Mouse (Mus musculus) erythroblast, embryonic 14.5 days (primary cell): ENCODE measurements around the gene Gm20521. TPM values are rescaled to one million over a fixed set of nuclear protein-coding genes. Genes with fewer than 3 reads are reported as not detected.
"Not testable (repeated sequence)": the region's sequence is repeated elsewhere in the genome, so short reads cannot be mapped to it uniquely, and the experiment has no call there.

Experiments used
- H3K27me3 ChIP-seq: 2 replicates; pipeline ENCODE4 v1.6.1; 2012; ENCODE audit warnings: inconsistent platforms; ENCODE audit not compliant: control insufficient read depth
- H3K36me3 ChIP-seq: 2 replicates; pipeline ENCODE4 v1.6.1; 2012; ENCODE audit warnings: mild to moderate bottlenecking, inconsistent platforms; ENCODE audit not compliant: control insufficient read depth
- H3K4me1 ChIP-seq: 2 replicates; pipeline ENCODE4 v1.6.1; 2012; ENCODE audit warnings: inconsistent platforms; ENCODE audit not compliant: control insufficient read depth
- H3K4me3 ChIP-seq: replicated peaks from 2 replicates; pipeline ENCODE3; 2012; ENCODE audit warnings: moderate library complexity, mild to moderate bottlenecking, inconsistent platforms
- H3K9me3 ChIP-seq: 2 replicates; pipeline ENCODE4 v1.6.1; 2012; ENCODE audit warnings: low read length, inconsistent platforms, mixed read lengths; ENCODE audit not compliant: control insufficient read depth
- GATA1 ChIP-seq: IDR thresholded peaks from 2 replicates; pipeline ENCODE4 v1.6.1; 2012; ENCODE audit warnings: low read length, inconsistent platforms, mixed read lengths
- TAL1 ChIP-seq: IDR thresholded peaks from 3 replicates; pipeline ENCODE4 v1.6.1; 2012; ENCODE audit warnings: low read length, inconsistent platforms, mixed read lengths
- polyA plus RNA-seq: library from polyadenylated mRNA; stranded (reverse); fragments of >175 nt; gene quantifications from 2 replicates; pipeline ENCODE4 v1.2.3, GENCODE M21; 2012

Gm20521 gene
- polyA plus RNA-seq, 1 experiment, result 0.14 TPM

DNA sequence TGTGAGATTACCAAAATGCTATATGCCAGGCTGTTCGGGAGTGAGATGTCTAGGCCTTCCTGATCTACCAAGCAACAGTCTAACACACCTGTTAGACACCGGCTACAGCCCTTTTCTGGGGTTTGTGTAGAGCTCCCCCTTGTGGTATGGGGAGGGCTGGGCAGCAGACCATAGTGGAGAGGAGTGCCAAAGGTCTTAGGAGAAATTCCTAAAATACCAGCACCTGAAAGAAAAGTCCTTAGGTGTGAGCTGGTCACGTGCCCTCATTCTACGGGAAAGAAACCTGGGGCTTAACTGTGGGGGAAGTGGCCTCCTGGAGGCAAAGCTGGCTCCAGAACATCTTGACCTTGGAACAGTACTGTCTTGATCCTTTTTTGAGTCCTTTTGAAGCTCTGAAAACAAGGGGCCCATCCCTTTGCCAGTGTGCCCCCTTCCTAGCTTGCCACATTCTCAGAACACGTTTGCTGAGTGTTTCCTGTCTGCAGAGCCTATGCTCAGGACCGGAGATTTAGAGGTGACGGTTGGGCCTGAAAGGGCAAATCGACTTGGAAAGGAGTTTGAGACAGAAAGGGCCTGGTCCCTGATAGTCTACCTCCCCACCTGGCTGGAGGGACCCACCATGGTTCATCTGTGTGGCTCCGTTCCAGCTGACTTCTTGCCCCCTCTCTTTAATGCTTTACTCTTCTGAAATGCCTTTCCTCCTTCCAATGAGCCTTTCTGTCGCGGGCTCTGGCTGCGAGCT, 56.4 kb downstream of the Gm20521 start:
- Histone ChIP-seq H3K9me3 (no peaks in the 10 kb centered on the region), H3K4me1 (no peaks in the 10 kb centered on the region), H3K4me3 (no peak overlapping the region), H3K27me3 (peaks cover 7% of the 10 kb centered on the region), H3K36me3 (no peaks in the 10 kb centered on the region)
- TF ChIP-seq GATA1, result no peak
- TF ChIP-seq TAL1, result no peak

- Histone ChIP-seq H3K27me3 (peaks cover 7% of the 10 kb centered on the region), H3K9me3 (no peaks in the 10 kb centered on the region), H3K36me3 (no peaks in the 10 kb centered on the region), H3K4me3 (no peak overlapping the region), H3K4me1 (no peaks in the 10 kb centered on the region)
- TF ChIP-seq TAL1 (no peak), GATA1 (no peak)
Measured at GRCm38 (mm10) chr14:54940176-54940530, 56.9 kb downstream of the Gm20521 start.

DNA sequence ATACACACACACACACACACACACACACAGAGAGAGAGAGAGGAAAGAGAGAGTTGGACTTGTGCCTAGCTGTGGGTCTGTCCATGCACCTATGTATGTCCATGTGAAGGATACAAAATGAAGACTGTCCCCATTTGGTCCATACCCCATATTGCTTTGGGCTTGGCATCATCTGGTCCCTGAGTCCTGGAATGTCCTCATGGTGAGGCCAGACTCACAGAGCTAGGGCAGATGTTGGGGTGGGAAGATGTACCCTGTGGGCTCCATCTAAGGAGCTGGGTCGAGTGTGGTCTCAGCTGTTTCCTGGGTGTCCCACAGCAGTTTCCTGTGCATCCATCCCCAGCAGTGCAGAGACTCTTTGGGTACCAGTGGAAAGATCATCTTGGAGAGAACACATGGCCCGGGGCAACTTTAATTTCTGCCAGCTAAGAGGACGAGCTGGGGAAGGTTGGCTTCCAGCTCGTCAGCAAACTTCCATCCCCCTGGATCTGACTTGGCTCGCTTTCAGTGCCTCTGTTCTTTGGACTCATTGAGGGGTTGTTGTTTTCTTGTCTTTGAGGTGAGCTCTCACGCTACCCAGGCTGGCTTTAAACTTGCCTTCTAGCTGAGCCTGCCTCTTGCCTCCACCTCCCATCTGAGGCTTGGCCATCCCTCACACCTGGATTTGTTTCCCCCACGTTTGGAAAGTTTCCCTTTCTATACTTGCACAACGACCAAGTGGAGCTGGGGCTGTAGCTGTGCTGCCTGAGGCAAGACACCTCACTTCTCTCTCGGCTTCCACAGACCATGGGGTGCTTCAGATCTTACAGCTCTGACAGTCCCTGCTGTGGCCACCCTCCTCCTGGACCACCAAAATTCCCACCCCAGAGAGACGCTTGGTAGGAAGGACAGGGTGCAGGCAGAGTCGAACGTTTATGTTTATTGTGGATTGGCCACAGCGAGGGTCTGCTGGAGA, 58.1 kb downstream of the Gm20521 start:
- TF ChIP-seq GATA1 (no peak), TAL1 (no peak)
- Histone ChIP-seq H3K4me1 (no peaks in the 10 kb centered on the region), H3K4me3 (no peak overlapping the region), H3K9me3 (no peaks in the 10 kb centered on the region), H3K27me3 (peaks cover 4% of the 10 kb centered on the region), H3K36me3 (no peaks in the 10 kb centered on the region)

GRCm38 (mm10) chr14:54942479-54942878, 59.2 kb downstream of the Gm20521 start:
- no peaks in the 10 kb centered on the region for H3K36me3 ChIP-seq
- H3K9me3 ChIP-seq, result no peaks in the 10 kb centered on the region
- no peaks in the 10 kb centered on the region for H3K27me3 ChIP-seq
- H3K4me1 ChIP-seq, result no peaks in the 10 kb centered on the region
- no peak overlapping the region for H3K4me3 ChIP-seq
- TF ChIP-seq TAL1, result no peak
- TF ChIP-seq GATA1, result no peak

GRCm38 (mm10) chr14:54943971-54944370, 60.7 kb downstream of the Gm20521 start:
- no peaks in the 10 kb centered on the region for H3K36me3 ChIP-seq
- no peaks in the 10 kb centered on the region for H3K9me3 ChIP-seq
- no peaks in the 10 kb centered on the region for H3K4me1 ChIP-seq
- TF ChIP-seq GATA1 (no peak), TAL1 (no peak)
- no peak overlapping the region for H3K4me3 ChIP-seq
- H3K27me3 ChIP-seq, result no peaks in the 10 kb centered on the region

GRCm38 (mm10) chr14:54944939-54945338, 61.7 kb downstream of the Gm20521 start:
- TF ChIP-seq TAL1, result no peak
- TF ChIP-seq GATA1, result no peak
- Histone ChIP-seq H3K27me3 (no peaks in the 10 kb centered on the region), H3K4me1 (no peaks in the 10 kb centered on the region), H3K9me3 (no peaks in the 10 kb centered on the region), H3K36me3 (no peaks in the 10 kb centered on the region), H3K4me3 (no peak overlapping the region)

DNA sequence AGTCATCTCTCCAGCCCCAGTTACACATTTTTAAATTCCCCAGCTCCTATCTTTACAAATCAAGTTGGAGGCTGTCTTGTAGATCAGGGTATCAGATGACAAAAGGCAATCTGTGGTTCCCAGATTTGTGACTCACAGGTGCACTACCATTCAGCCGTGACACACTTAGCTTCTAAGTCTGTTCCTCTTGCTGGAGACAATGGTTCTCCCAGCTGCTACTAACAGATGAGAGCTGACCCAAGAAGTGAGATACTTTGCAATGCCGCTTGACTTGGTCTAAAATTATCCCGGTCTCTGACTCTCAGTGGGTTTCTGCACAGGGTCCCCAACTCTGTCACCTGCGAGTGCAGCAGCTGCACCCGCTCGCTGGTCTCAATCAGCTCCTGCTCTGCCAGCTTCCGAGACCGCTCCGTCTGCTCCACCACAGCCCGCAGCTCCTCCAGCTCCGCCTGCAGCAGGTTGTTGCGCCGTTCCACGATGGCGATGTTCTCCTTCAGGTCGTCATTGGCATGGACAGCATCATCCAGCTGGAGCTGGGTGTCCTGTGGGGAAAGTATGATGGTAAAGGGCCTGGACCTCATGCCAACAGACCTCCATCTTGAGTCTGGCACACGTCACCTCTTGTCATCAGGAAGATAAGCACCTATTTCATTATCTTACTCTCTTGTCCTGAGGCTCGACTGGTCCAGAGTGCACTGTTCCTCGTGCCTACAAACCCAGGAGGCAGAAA, 62.9 kb downstream of the Gm20521 start:
- Histone ChIP-seq H3K4me3 (no peak overlapping the region), H3K9me3 (no peaks in the 10 kb centered on the region), H3K4me1 (no peaks in the 10 kb centered on the region), H3K27me3 (no peaks in the 10 kb centered on the region), H3K36me3 (no peaks in the 10 kb centered on the region)
- TF ChIP-seq GATA1 (no peak), TAL1 (no peak)

DNA sequence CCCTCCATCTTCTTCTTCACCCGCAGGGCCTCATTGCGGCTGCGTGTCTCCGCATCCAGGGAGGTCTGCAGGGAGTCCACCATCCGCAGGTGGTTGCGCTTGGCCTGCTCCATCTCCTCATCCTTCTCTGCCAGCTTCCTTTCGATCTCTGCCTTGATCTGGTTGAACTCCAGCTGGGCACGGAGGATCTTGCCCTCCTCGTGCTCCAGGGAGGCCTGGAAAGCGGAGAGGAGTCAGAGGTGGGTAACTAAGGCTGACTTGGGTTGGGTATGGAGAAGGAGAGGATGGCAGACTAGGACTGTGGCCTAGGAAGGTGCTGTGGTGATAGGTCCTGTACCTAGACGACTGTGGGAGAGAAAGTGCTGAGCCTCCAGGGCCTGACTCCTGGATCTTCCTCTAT, 63.8 kb downstream of the Gm20521 start:
- H3K36me3 ChIP-seq, H3K4me3 ChIP-seq, H3K27me3 ChIP-seq, H3K9me3 ChIP-seq, H3K4me1 ChIP-seq: not testable (repeated sequence)

Other genes with a start within 250 kb of the Gm20521 start
- gene Gm17606, start 242.5 kb upstream of the Gm20521 start, polyA plus RNA-seq, result not detected in 2 replicates
- gene Cdh24, start 242.1 kb upstream of the Gm20521 start, polyA plus RNA-seq, result 0.46 and 0.60 TPM in 2 replicates
- 4.9 and 7.8 TPM in 2 replicates for gene 1700123O20Rik, start 197.2 kb upstream of the Gm20521 start, polyA plus RNA-seq
- gene Acin1, start 196.5 kb upstream of the Gm20521 start, polyA plus RNA-seq, result 38.2 and 40.2 TPM in 2 replicates
- not detected in 2 replicates for gene Gm29776, start 184.6 kb upstream of the Gm20521 start, polyA plus RNA-seq
- 0.05 and 0.24 TPM in 2 replicates for gene Cebpe, start 171.3 kb upstream of the Gm20521 start, polyA plus RNA-seq
- 0.25 TPM in 2 replicates for gene Slc7a8, start 101.5 kb upstream of the Gm20521 start, polyA plus RNA-seq
- not detected in 2 replicates for gene Rnf212b, start 69.3 kb upstream of the Gm20521 start, polyA plus RNA-seq
- not detected in 2 replicates for gene Homez, start 12.5 kb upstream of the Gm20521 start, polyA plus RNA-seq
- 0.02 TPM in 1 of 2 replicates, not detected in the other for gene Ppp1r3e, start 5.9 kb upstream of the Gm20521 start, polyA plus RNA-seq
- 0.66 and 0.95 TPM in 2 replicates for gene Bcl2l2, start 64 bp upstream of the Gm20521 start, polyA plus RNA-seq
- 27.8 and 29.0 TPM in 2 replicates for gene Pabpn1, start 9.1 kb downstream of the Gm20521 start, polyA plus RNA-seq
- gene Slc22a17, start 29.7 kb downstream of the Gm20521 start, polyA plus RNA-seq, result 0.01 TPM in 1 of 2 replicates, not detected in the other
- 0.05 TPM in 1 of 2 replicates, not detected in the other for gene Efs, start 42.7 kb downstream of the Gm20521 start, polyA plus RNA-seq
- not detected in 2 replicates for gene Il25, start 49.3 kb downstream of the Gm20521 start, polyA plus RNA-seq
- gene Cmtm5, start 52.8 kb downstream of the Gm20521 start, polyA plus RNA-seq, result not detected in 2 replicates
- not detected in 2 replicates for gene Myh6, start 83.5 kb downstream of the Gm20521 start, polyA plus RNA-seq
- gene Gm17428, start 93.5 kb downstream of the Gm20521 start, polyA plus RNA-seq, result not detected in 2 replicates
- not detected in 2 replicates for gene Myh7, start 111.2 kb downstream of the Gm20521 start, polyA plus RNA-seq
- gene Ngdn, start 132.0 kb downstream of the Gm20521 start, polyA plus RNA-seq, result 2.8 and 3.1 TPM in 2 replicates
- gene Zfhx2, start 208.9 kb downstream of the Gm20521 start, polyA plus RNA-seq, result 0.06 TPM in 2 replicates
- 0.02 and 0.04 TPM in 2 replicates for gene Thtpa, start 211.3 kb downstream of the Gm20521 start, polyA plus RNA-seq
- gene Ap1g2, start 223.2 kb downstream of the Gm20521 start, polyA plus RNA-seq, result 1.7 and 2.4 TPM in 2 replicates
- gene Jph4, start 233.5 kb downstream of the Gm20521 start, polyA plus RNA-seq, result 0.02 TPM in 1 of 2 replicates, not detected in the other